Mouse (Mus musculus): ENCODE measurements around the gene Samd8. TPM values are rescaled to one million over a fixed set of nuclear protein-coding genes. Genes with fewer than 3 reads are reported as not detected.

Gene Samd8
- polyA plus RNA-seq, 1 experiment: 35.4 TPM

- H3K4me3 ChIP-seq (replicated peaks; ENCODE audit: insufficient read depth, low read depth, low read length): no peak overlapping the region
- no peak for TF ChIP-seq POLR2A (IDR thresholded peaks at IDR 0.05; ENCODE audit: borderline replicate concordance, insufficient read depth, low read length)
- no peak overlapping the region for H3K27ac ChIP-seq (ENCODE audit: insufficient read depth, low read length)
- WGBS: 79% methylated on average over 3 of the region's 3 CpGs
- H3K27me3 ChIP-seq (ENCODE audit: control insufficient read depth, insufficient read depth, low read length): no peaks in the 10 kb centered on the region
- no peaks in the 10 kb centered on the region for H3K4me1 ChIP-seq (ENCODE audit: control insufficient read depth, insufficient read depth, low read length)
- no peak for DNase-seq
Measured at GRCm38 (mm10) chr14:21787374-21787773, 37.0 kb downstream of the Samd8 start.

- WGBS: 90% methylated on average over 5 of the region's 5 CpGs
- no peaks in the 10 kb centered on the region for H3K4me1 ChIP-seq (ENCODE audit: control insufficient read depth, insufficient read depth, low read length)
- H3K27ac ChIP-seq (ENCODE audit: insufficient read depth, low read length): no peak overlapping the region
- H3K4me3 ChIP-seq (replicated peaks; ENCODE audit: insufficient read depth, low read depth, low read length): no peak overlapping the region
- no peak for DNase-seq
- H3K27me3 ChIP-seq (ENCODE audit: control insufficient read depth, insufficient read depth, low read length): no peaks in the 10 kb centered on the region
- no peak for TF ChIP-seq CTCF (IDR thresholded peaks at IDR 0.05; ENCODE audit: borderline replicate concordance, insufficient read depth, low read depth, low read length)
- no peak for TF ChIP-seq POLR2A (IDR thresholded peaks at IDR 0.05; ENCODE audit: borderline replicate concordance, insufficient read depth, low read length)
Measured at GRCm38 (mm10) chr14:21788121-21788520, 37.8 kb downstream of the Samd8 start.

GRCm38 (mm10) chr14:21790585-21791251 is 40.4 kb downstream of the Samd8 start:
- no peaks in the 10 kb centered on the region for H3K4me1 ChIP-seq (ENCODE audit: control insufficient read depth, insufficient read depth, low read length)
- DNase-seq: no peak
- H3K27me3 ChIP-seq (ENCODE audit: control insufficient read depth, insufficient read depth, low read length): no peaks in the 10 kb centered on the region
- TF ChIP-seq POLR2A (IDR thresholded peaks at IDR 0.05; ENCODE audit: borderline replicate concordance, insufficient read depth, low read length): no peak
- 89% methylated on average over 9 of the region's 9 CpGs for WGBS
- H3K27ac ChIP-seq (ENCODE audit: insufficient read depth, low read length): no peak overlapping the region
- no peak overlapping the region for H3K4me3 ChIP-seq (replicated peaks; ENCODE audit: insufficient read depth, low read depth, low read length)

GRCm38 (mm10) chr14:21791722-21792121 is 41.4 kb downstream of the Samd8 start:
- Histone ChIP-seq H3K27me3 (ENCODE audit: control insufficient read depth, insufficient read depth, low read length) (no peaks in the 10 kb centered on the region), H3K27ac (ENCODE audit: insufficient read depth, low read length) (no peak overlapping the region), H3K4me1 (ENCODE audit: control insufficient read depth, insufficient read depth, low read length) (no peaks in the 10 kb centered on the region), H3K4me3 (replicated peaks; ENCODE audit: insufficient read depth, low read depth, low read length) (no peak overlapping the region)
- no peak for DNase-seq
- WGBS: 86% methylated on average over 4 of the region's 4 CpGs
- no peak for TF ChIP-seq POLR2A (IDR thresholded peaks at IDR 0.05; ENCODE audit: borderline replicate concordance, insufficient read depth, low read length)
- TF ChIP-seq CTCF (IDR thresholded peaks at IDR 0.05; ENCODE audit: borderline replicate concordance, insufficient read depth, low read depth, low read length): no peak

GRCm38 (mm10) chr14:21792250-21792649 is 41.9 kb downstream of the Samd8 start:
- WGBS: 93% methylated on average over 6 of the region's 6 CpGs

GRCm38 (mm10) chr14:21800641-21801040 is 50.3 kb downstream of the Samd8 start:
- no peak for TF ChIP-seq CTCF (IDR thresholded peaks at IDR 0.05; ENCODE audit: borderline replicate concordance, insufficient read depth, low read depth, low read length)
- Histone ChIP-seq H3K4me3 (replicated peaks; ENCODE audit: insufficient read depth, low read depth, low read length) (no peak overlapping the region), H3K4me1 (ENCODE audit: control insufficient read depth, insufficient read depth, low read length) (peaks cover 8% of the 10 kb centered on the region), H3K27ac (ENCODE audit: insufficient read depth, low read length) (no peak overlapping the region), H3K27me3 (ENCODE audit: control insufficient read depth, insufficient read depth, low read length) (no peaks in the 10 kb centered on the region)
- DNase-seq: no peak
- 97% methylated on average over 4 of the region's 4 CpGs for WGBS

More at GRCm38 (mm10) chr14:21792250-21792649, 41.9 kb downstream of the Samd8 start:
- no peaks in the 10 kb centered on the region for H3K4me1 ChIP-seq (ENCODE audit: control insufficient read depth, insufficient read depth, low read length)
- TF ChIP-seq POLR2A (IDR thresholded peaks at IDR 0.05; ENCODE audit: borderline replicate concordance, insufficient read depth, low read length): no peak
- TF ChIP-seq CTCF (IDR thresholded peaks at IDR 0.05; ENCODE audit: borderline replicate concordance, insufficient read depth, low read depth, low read length): no peak
- H3K27me3 ChIP-seq (ENCODE audit: control insufficient read depth, insufficient read depth, low read length): no peaks in the 10 kb centered on the region
- no peak overlapping the region for H3K4me3 ChIP-seq (replicated peaks; ENCODE audit: insufficient read depth, low read depth, low read length)
- DNase-seq: no peak
- H3K27ac ChIP-seq (ENCODE audit: insufficient read depth, low read length): no peak overlapping the region

- Histone ChIP-seq H3K27ac (ENCODE audit: insufficient read depth, low read length) (no peak overlapping the region), H3K27me3 (ENCODE audit: control insufficient read depth, insufficient read depth, low read length) (no peaks in the 10 kb centered on the region), H3K4me3 (replicated peaks; ENCODE audit: insufficient read depth, low read depth, low read length) (no peak overlapping the region), H3K4me1 (ENCODE audit: control insufficient read depth, insufficient read depth, low read length) (peaks cover 8% of the 10 kb centered on the region)
- TF ChIP-seq CTCF (IDR thresholded peaks at IDR 0.05; ENCODE audit: borderline replicate concordance, insufficient read depth, low read depth, low read length) (no peak), POLR2A (IDR thresholded peaks at IDR 0.05; ENCODE audit: borderline replicate concordance, insufficient read depth, low read length) (no peak)
- WGBS: 22% methylated on average over 7 of the region's 7 CpGs
- no peak for DNase-seq
Measured at GRCm38 (mm10) chr14:21801624-21802023, 51.3 kb downstream of the Samd8 start.

GRCm38 (mm10) chr14:21802543-21803206 is 52.3 kb downstream of the Samd8 start:
- TF ChIP-seq POLR2A (IDR thresholded peaks at IDR 0.05; ENCODE audit: borderline replicate concordance, insufficient read depth, low read length) (no peak), CTCF (IDR thresholded peaks at IDR 0.05; ENCODE audit: borderline replicate concordance, insufficient read depth, low read depth, low read length) (no peak)
- Histone ChIP-seq H3K4me3 (replicated peaks; ENCODE audit: insufficient read depth, low read depth, low read length) (no peak overlapping the region), H3K27ac (ENCODE audit: insufficient read depth, low read length) (no peak overlapping the region), H3K4me1 (ENCODE audit: control insufficient read depth, insufficient read depth, low read length) (peaks cover 8% of the 10 kb centered on the region), H3K27me3 (ENCODE audit: control insufficient read depth, insufficient read depth, low read length) (no peaks in the 10 kb centered on the region)
- no peak for DNase-seq
- WGBS: 81% methylated on average over 6 of the region's 6 CpGs

Measured in cerebellum, adult 2 months (tissue).